Mouse (Mus musculus) left cerebral cortex, adult 6 months (tissue): ENCODE measurements around the gene Zfp54. TPM values are rescaled to one million over a fixed set of nuclear protein-coding genes. Genes with fewer than 3 reads are reported as not detected.

Source experiments
- long read RNA-seq, 2 experiments: library from polyadenylated mRNA; unstranded; transcript quantifications; one replicate each; pipeline ENCODE4 v2.0.0; 2019 to 2020
- polyA plus RNA-seq: library from polyadenylated mRNA; unstranded; fragments of <200 nt; fragmentation: Nextera tagmentation; gene quantifications from 2 replicates; pipeline ENCODE4 v1.2.3, GENCODE M21; 2021

The Zfp54 gene
- 1.3 and 1.7 TPM in 2 replicates for polyA plus RNA-seq
- long read RNA-seq, experiment 1, partial matches to known transcripts, result 0 of 8 reads
- long read RNA-seq, experiment 1, other reads (novel, unspliced or antisense), result 5 of 8 reads
- long read RNA-seq, experiment 2, partial matches to known transcripts, result 0 of 4 reads
- long read RNA-seq, experiment 2, other reads (novel, unspliced or antisense), result 0 of 4 reads

DNA sequence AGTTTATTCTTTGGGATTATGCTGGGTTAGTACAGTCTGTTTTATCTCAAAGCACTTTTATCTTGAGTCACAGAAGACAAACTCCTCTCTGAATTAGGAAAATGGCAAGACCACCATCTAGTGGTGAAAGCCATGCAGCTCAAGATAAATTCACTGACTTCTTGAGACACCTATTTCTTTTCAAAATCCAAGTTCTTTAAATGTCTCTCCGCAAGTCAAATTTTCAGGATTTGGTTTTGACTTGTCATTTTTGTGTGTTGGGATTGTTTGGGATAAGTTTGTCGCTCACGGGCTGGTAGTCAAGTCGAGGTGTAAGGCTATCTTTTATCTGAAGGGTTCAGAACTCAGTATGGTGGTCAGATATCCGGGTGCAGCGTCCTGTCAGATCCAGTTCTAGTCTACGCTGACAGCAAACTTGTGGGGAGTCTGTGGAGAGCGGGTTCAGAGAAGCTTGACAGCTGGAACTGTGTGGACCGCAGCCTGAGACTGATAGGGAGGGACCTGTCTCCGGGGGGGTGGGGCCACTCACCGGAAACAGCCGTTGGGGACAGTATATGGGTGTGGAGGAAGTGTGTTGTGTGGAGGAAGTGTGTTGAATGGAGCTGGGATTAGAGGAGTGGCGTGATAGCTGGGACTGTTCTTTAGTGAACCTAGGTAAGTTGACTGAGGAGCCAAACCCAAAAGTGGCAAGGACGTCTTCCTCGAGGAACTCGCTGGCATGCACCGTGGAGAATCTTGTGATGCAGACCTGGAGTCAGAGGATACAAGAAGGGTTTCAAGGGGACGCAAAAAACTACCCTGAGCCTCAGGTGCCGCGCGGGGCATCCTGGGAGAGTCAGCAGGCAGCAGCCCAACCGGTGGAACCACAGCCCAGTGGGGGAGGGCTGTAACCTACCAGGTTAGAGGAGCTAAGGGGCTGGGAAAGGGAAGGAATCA lies at the start of gene Zfp54:
TSS of gene Zfp54 (plus strand) at position 564 of the 936 bp plus-strand sequence.

DNA sequence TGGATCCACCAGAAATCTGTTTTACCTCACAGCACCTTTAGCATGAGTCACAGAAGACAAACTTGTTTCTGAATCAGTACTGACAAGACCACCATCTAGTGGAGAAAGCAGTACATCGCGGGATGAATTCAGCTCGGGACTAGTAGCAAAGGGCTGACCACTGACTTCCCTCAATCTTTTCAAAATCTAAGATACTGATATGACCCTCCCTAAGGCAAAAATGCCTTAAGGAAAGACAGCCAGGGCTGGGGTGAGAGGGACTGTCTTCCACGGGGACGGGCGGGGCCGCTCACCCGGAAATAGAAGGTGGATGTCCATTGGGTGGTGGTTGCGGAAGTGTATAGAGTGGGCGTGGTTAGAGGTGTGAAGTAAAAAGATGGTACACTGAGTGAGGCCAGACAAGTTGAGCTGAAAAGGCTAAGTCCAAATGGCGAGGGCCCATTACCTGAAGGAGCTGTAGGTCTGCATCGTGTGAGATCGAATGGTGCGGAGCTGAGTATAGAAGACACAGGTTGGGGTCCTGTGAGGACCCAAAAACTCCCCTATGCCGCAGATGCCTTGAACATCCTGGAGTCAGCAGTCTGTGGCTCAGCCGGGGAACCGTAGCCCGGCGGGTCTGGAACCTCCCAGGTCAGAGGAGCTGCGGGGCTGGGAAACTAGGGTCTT lies 39.5 kb upstream of the Zfp54 start, which contains the start of gene Zfp677:
TSS of gene Zfp677 (plus strand) at position 358 of the 666 bp plus-strand sequence.

DNA sequence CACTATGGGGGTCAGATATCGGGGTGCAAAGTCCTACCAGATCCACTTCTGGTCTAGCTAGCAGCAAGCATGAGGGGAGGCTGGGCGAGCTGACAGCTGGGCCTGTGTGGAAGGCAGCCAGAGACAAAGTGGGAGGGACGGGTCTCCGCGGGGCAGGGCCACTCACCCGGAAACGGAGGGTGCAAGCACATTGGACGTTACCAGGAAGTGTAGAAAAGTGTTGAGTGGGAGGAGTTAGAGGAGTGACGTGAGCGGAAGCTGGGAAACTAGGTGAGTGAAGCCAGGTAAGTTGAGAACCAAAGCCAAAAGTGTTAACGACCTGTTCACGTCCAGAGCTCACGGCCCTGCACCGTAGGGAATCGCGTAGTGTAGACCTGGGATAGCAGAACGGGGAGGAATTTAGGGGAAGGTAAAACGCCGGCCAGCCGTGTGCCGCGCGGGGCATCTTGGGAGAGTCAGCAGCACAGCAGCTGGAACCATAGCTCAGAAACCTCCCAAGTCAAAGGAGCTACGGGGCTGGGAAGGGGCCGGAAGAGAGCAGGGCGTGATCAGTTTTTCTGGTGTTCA lies 27.2 kb downstream of the Zfp54 start, which contains the start of gene Zfp51:
TSS of gene Zfp51 (plus strand) at position 237 of the 567 bp plus-strand sequence.

Other genes with a start within 250 kb of the Zfp54 start
- not detected in 2 replicates for gene Vmn1r234, start 197.1 kb upstream of the Zfp54 start, polyA plus RNA-seq
- gene Vmn1r235, start 166.8 kb upstream of the Zfp54 start, polyA plus RNA-seq, result not detected in 2 replicates
- not detected in 2 replicates for gene Vmn1r236, start 140.3 kb upstream of the Zfp54 start, polyA plus RNA-seq
- gene Vmn1r237, start 111.4 kb upstream of the Zfp54 start, polyA plus RNA-seq, result not detected in 2 replicates
- 0.80 and 1.1 TPM in 2 replicates for gene Zfp677, start 39.5 kb upstream of the Zfp54 start, polyA plus RNA-seq
- 3.5 and 3.7 TPM in 2 replicates for gene Zfp51, start 27.1 kb downstream of the Zfp54 start, polyA plus RNA-seq
- 1.9 and 3.5 TPM in 2 replicates for gene Zfp53, start 65.8 kb downstream of the Zfp54 start, polyA plus RNA-seq
- 0.88 and 1.0 TPM in 2 replicates for gene Zfp52, start 112.3 kb downstream of the Zfp54 start, polyA plus RNA-seq
- 3.8 and 4.1 TPM in 2 replicates for gene Zfp948, start 143.8 kb downstream of the Zfp54 start, polyA plus RNA-seq
- 3.0 and 3.2 TPM in 2 replicates for gene Zfp983, start 227.4 kb downstream of the Zfp54 start, polyA plus RNA-seq